Mouse (Mus musculus) stomach, embryonic 16.5 days (tissue): ENCODE data around the gene Ipo8. TPM values are rescaled to one million over a fixed set of nuclear protein-coding genes. Genes with fewer than 3 reads are reported as not detected.

Source experiments
- ATAC-seq: fragments of 200-750 bp; cut with Nextera tagmentation; 2 replicates; pipeline ENCODE4 v1.8.0; 2017; ENCODE audit warnings: moderate number of reproducible peaks, moderate TSS enrichment; ENCODE audit not compliant: insufficient read depth, low FRiP score
- H3K27ac ChIP-seq: fragments of 300-500 bp; sonication (generic); 2 replicates; pipeline ENCODE4 v1.5.1; 2014; ENCODE audit warnings: low read length
- H3K27me3 ChIP-seq: fragments of 300-500 bp; sonication (generic); 2 replicates; pipeline ENCODE4 v1.6.1; 2014; ENCODE audit warnings: low read length, control low read depth, mixed read lengths; ENCODE audit not compliant: control insufficient read depth, insufficient read depth
- H3K36me3 ChIP-seq: fragments of 300-500 bp; sonication (generic); 2 replicates; pipeline ENCODE4 v1.6.1; 2014; ENCODE audit warnings: low read length; ENCODE audit not compliant: control insufficient read depth, insufficient read depth
- H3K4me1 ChIP-seq: fragments of 300-500 bp; sonication (generic); 2 replicates; pipeline ENCODE4 v1.6.1; 2014; ENCODE audit warnings: low read length, control low read depth, mixed read lengths; ENCODE audit not compliant: control insufficient read depth, insufficient read depth
- H3K4me2 ChIP-seq: fragments of 300-500 bp; sonication (generic); 2 replicates; pipeline ENCODE4 v1.6.1; 2014; ENCODE audit warnings: low read depth, low read length, mixed read lengths
- H3K4me3 ChIP-seq: fragments of 300-500 bp; sonication (generic); replicated peaks from 2 replicates; pipeline ENCODE4 v1.5.1; 2014; ENCODE audit warnings: mild to moderate bottlenecking, low read length
- H3K9ac ChIP-seq: fragments of 300-500 bp; sonication (generic); 2 replicates; pipeline ENCODE4 v1.6.1; 2014; ENCODE audit warnings: low read length
- H3K9me3 ChIP-seq: fragments of 300-500 bp; sonication (generic); replicated peaks from 2 replicates; pipeline ENCODE4 v1.6.1; 2016; ENCODE audit warnings: low read length, control low read depth; ENCODE audit not compliant: control insufficient read depth
- WGBS: fragments of 180-500 bp; shearing (Covaris S2); extraction: QIAGEN DNeasy Blood & Tissue Kit; methylation state at CpG from one replicate; pipeline ENCODE4 v1.1.7; 2014; 5-methylcytosine and 5-hydroxymethylcytosine counted together
- polyA plus RNA-seq: library from polyadenylated mRNA; unstranded; fragments of >200 nt; fragmentation: Nextera tagmentation; extraction: Ambion mirVana; gene quantifications from 2 replicates; pipeline ENCODE4 v1.2.1, GENCODE M21; 2015

Gene Ipo8
- polyA plus RNA-seq, 1 experiment from 2014 or later: 20.3 TPM

- no peak for ATAC-seq
- WGBS: 84% methylated on average over 5 of the region's 5 CpGs
- H3K27me3 ChIP-seq: no peaks in the 10 kb centered on the region
- H3K4me3 ChIP-seq: no peak overlapping the region
- no peak overlapping the region for H3K27ac ChIP-seq
- no peaks in the 10 kb centered on the region for H3K4me1 ChIP-seq
- peaks cover 10% of the 10 kb centered on the region for H3K36me3 ChIP-seq
- H3K4me2 ChIP-seq: no peak overlapping the region
- no peaks in the 10 kb centered on the region for H3K9me3 ChIP-seq
- H3K9ac ChIP-seq: no peak overlapping the region
Observed at GRCm38 (mm10) chr6:148816751-148817150, 14.5 kb downstream of the Ipo8 start.

- Histone ChIP-seq H3K27me3 (no peaks in the 10 kb centered on the region), H3K27ac (no peak overlapping the region), H3K4me3 (no peak overlapping the region), H3K4me1 (no peaks in the 10 kb centered on the region), H3K36me3 (peaks cover 15% of the 10 kb centered on the region), H3K9me3 (no peaks in the 10 kb centered on the region), H3K9ac (no peak overlapping the region), H3K4me2 (no peak overlapping the region)
- WGBS: 70% methylated on average over 2 of the region's 2 CpGs
- no peak for ATAC-seq
Observed at GRCm38 (mm10) chr6:148811117-148811516, 20.1 kb downstream of the Ipo8 start.

DNA sequence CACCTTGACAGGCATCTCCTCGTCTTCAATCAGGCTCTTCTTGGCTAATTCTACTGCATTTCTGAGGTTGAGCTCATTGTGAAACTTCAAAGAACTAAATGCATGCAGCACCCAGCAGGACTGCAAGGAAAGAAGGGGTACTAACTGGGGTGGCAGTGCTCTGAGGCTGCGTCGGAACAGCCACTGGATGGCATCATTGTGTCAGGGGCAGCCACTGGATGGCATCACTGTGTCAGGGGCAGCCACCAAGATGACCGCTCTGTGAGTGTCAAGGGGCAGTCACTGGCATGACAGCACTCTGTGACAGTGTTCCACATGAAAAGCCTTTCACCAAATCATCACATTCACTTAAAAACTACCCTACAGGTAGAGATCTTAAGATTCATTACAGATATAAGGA is 31.5 kb downstream of the Ipo8 start:
- H3K36me3 ChIP-seq: peaks cover 18% of the 10 kb centered on the region
- no peak overlapping the region for H3K4me3 ChIP-seq
- 83% methylated on average over 4 of the region's 4 CpGs for WGBS
- no peaks in the 10 kb centered on the region for H3K9me3 ChIP-seq
- no peaks in the 10 kb centered on the region for H3K27me3 ChIP-seq
- no peak overlapping the region for H3K9ac ChIP-seq
- no peaks in the 10 kb centered on the region for H3K4me1 ChIP-seq
- no peak for ATAC-seq
- no peak overlapping the region for H3K4me2 ChIP-seq
- H3K27ac ChIP-seq: no peak overlapping the region

- H3K9me3 ChIP-seq: no peaks in the 10 kb centered on the region
- no peaks in the 10 kb centered on the region for H3K27me3 ChIP-seq
- H3K4me3 ChIP-seq: no peak overlapping the region
- no peak overlapping the region for H3K27ac ChIP-seq
- whole genome bisulfite sequencing: 83% methylated on average over 2 of the region's 2 CpGs
- H3K4me2 ChIP-seq: no peak overlapping the region
- ATAC-seq: no peak
- H3K9ac ChIP-seq: no peak overlapping the region
- H3K36me3 ChIP-seq: peaks cover 11% of the 10 kb centered on the region; the same call in 1 of the 2 replicates
- no peaks in the 10 kb centered on the region for H3K4me1 ChIP-seq
Observed at GRCm38 (mm10) chr6:148795145-148795544, 36.1 kb downstream of the Ipo8 start.

- Histone ChIP-seq H3K4me2 (no peak overlapping the region), H3K9me3 (no peaks in the 10 kb centered on the region), H3K27ac (no peak overlapping the region), H3K4me3 (no peak overlapping the region), H3K9ac (no peak overlapping the region), H3K36me3 (peaks cover 16% of the 10 kb centered on the region; the same call in 1 of the 2 replicates), H3K4me1 (no peaks in the 10 kb centered on the region), H3K27me3 (no peaks in the 10 kb centered on the region)
- ATAC-seq: no peak
- WGBS: 88% methylated on average over 9 of the region's 9 CpGs
Observed at GRCm38 (mm10) chr6:148789010-148789673, 42.1 kb downstream of the Ipo8 start.

DNA sequence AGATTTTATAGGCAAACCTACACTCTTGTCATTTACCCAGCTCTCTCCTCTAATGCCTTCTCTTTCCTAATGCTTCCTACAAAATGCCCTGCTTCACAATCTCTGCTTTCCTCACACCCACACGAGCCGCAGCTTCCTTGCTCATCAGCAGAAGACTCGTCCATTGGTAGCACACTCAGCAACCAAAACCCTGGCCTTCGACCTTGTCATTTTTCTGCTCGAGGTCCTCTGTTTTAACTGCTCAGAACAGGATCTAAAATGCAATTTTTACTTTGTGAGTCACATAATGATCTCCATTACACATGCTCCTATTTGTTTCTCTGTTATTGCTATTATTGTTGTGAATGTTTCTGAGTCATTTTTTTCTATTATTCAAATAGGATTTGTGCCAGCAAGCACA is 45.1 kb downstream of the Ipo8 start:
- WGBS: 87% methylated on average over 5 of the region's 5 CpGs
- no peak for ATAC-seq
- no peak overlapping the region for H3K4me2 ChIP-seq
- H3K27ac ChIP-seq: no peak overlapping the region
- H3K9me3 ChIP-seq: no peaks in the 10 kb centered on the region
- 0 out of 2 replicates have a peak, but pooled peaks cover 16% of the 10 kb centered on the region for H3K36me3 ChIP-seq
- no peak overlapping the region for H3K9ac ChIP-seq
- H3K4me1 ChIP-seq: no peaks in the 10 kb centered on the region
- H3K4me3 ChIP-seq: no peak overlapping the region
- no peaks in the 10 kb centered on the region for H3K27me3 ChIP-seq

DNA sequence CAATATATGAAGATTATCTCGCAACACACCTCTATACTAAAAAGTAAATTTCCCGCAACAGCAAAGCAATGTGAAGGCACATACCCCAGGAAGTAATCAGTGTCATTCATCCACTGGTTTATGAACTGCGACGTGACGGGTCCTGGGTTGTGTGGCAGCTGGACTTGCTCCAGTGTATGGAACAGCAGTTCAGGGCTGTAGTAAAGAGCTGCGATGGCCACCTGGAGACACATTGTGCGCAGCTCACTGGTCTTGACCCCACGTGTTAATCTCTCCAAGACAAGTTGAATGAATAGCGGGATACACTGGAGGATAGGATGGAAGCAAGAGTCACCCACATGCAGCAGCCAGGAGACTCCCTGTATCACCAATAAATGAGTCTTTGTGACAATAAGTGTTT is 46.8 kb downstream of the Ipo8 start:
- H3K27ac ChIP-seq: no peak overlapping the region
- H3K9me3 ChIP-seq: no peaks in the 10 kb centered on the region
- no peak overlapping the region for H3K9ac ChIP-seq
- 93% methylated on average over 9 of the region's 9 CpGs for WGBS
- H3K27me3 ChIP-seq: no peaks in the 10 kb centered on the region
- no peak for ATAC-seq
- H3K4me3 ChIP-seq: no peak overlapping the region
- no peak overlapping the region for H3K4me2 ChIP-seq
- no peaks in the 10 kb centered on the region for H3K4me1 ChIP-seq
- 0 out of 2 replicates have a peak, but pooled peaks cover 17% of the 10 kb centered on the region for H3K36me3 ChIP-seq

DNA sequence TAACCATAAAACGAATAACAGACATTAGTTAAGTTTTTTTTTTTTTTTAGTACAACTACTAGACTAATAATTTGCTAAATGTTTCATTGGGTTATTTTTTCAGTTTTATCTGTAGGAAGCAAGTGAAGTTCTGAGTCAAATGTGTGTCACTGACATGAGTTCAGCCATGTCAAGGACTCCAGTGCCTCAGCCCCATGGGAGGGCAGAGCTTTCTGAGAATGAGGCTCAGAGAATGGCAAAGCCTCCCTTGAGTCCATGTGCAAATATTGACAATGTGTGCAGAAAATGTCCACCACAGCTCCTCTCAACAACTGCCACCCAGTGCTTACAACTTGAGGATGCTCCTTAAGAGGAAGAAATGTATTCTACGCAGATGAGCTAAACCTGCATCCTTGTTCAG is 55.0 kb downstream of the Ipo8 start:
- Histone ChIP-seq H3K27me3 (no peaks in the 10 kb centered on the region), H3K9me3 (no peaks in the 10 kb centered on the region), H3K4me3 (no peak overlapping the region), H3K36me3 (peaks cover 10% of the 10 kb centered on the region), H3K4me1 (no peaks in the 10 kb centered on the region), H3K9ac (no peak overlapping the region), H3K27ac (no peak overlapping the region), H3K4me2 (no peak overlapping the region)
- no peak for ATAC-seq
- 96% methylated on average over 2 of the region's 2 CpGs for WGBS

- H3K27ac ChIP-seq: no peak overlapping the region
- H3K9ac ChIP-seq: no peak overlapping the region
- 78% methylated on average over 3 of the region's 3 CpGs for WGBS
- H3K27me3 ChIP-seq: no peaks in the 10 kb centered on the region
- no peak overlapping the region for H3K4me3 ChIP-seq
- no peak overlapping the region for H3K4me2 ChIP-seq
- H3K9me3 ChIP-seq: peaks cover 3% of the 10 kb centered on the region; the same call in 1 of the 2 replicates
- peaks cover 7% of the 10 kb centered on the region for H3K36me3 ChIP-seq
- ATAC-seq: no peak
- no peaks in the 10 kb centered on the region for H3K4me1 ChIP-seq
Observed at GRCm38 (mm10) chr6:148771423-148771822, 59.8 kb downstream of the Ipo8 start.
